Mouse (Mus musculus) heart, postnatal 4 days (tissue): ENCODE results near the gene Gpr156. TPM values are rescaled to one million over a fixed set of nuclear protein-coding genes. Genes with fewer than 3 reads are reported as not detected.

Experiments used
- DNase-seq: peaks from one replicate; pipeline ENCODE4 v3.0.0; 2021
- total RNA-seq, 2 experiments: library from RNA; stranded (reverse); gene quantifications; 2 replicates each; pipeline ENCODE4 v1.2.3; 2021

The Gpr156 gene
- under 1 TPM; 0.45 to 0.47 TPM for total RNA-seq

DNA sequence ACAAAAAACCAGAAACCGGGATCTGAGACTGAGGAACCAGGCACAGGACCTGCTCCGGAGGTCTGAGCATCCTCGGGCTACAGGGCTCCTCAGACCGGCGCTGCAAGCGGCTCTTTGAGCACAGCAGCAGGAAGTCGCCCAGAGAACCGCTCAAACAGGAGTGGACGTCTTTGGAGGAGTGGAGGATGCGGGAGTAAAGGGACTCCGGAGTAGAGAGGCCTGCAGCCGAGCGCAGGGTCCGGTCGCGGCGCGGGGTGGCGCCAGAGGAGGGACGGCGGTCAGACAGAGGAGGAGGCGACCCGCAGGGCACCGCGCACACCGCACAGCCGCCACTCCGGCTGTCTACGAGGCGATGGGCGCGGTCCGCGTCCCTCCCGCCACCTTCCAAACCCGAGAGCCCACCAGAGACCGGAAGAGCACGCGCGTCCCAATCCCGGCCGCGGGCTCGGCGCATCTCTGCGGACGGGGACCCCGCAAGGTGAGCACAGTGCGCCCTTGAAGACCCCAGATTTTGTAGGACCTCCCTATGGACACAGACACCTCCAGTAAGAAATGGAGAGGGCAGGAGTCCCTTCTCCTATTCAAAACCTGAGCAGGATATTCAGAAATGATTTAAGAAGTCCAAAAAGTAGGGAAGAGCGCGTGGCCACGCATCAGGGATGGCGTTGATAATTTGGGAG lies at the start of gene Gpr156:
Gene Gpr156, plus strand, starts transcription at position 359 of the 680 bp plus-strand sequence.
- peak; percentile 57 for DNase-seq

DNA sequence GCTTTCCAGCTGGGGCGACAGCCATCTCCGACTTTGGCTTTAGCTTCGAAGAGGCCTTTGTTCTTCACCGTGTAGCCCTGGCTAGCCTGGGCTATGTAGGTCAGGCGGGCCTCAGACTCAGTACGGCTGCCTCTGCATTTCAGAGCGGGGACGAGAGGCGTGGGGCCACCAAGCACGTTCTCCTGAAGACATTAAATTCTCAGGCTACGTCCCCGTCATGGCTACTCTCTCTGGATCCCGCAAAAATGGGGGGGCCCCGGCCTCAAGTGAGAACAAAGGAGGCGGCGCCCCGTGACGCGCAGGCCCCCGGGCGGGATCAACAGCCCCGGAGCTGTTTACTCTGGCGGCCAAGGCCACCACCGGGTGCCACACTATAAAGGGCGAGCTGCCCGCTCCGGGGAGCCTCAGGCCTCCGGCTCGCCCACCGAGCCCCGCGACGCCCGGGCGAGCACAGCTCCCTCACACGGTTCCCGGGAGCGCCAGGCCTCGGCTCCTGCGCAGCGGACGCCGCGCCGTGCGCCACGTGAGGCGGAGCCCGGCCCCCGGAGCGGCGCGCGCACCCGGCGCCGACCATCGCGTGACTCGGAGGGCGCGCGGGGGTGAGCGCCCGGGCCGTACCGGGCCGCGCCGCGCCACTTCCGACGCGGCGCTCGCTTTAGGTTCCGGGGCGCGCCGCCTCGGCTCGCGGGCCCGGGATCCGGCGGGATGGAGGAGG lies 48.3 kb upstream of the Gpr156 start, which contains the start of gene Lrrc58:
Gene Lrrc58, plus strand, starts transcription at position 599 of the 715 bp plus-strand sequence.
- peak; percentile 86 for DNase-seq

DNA sequence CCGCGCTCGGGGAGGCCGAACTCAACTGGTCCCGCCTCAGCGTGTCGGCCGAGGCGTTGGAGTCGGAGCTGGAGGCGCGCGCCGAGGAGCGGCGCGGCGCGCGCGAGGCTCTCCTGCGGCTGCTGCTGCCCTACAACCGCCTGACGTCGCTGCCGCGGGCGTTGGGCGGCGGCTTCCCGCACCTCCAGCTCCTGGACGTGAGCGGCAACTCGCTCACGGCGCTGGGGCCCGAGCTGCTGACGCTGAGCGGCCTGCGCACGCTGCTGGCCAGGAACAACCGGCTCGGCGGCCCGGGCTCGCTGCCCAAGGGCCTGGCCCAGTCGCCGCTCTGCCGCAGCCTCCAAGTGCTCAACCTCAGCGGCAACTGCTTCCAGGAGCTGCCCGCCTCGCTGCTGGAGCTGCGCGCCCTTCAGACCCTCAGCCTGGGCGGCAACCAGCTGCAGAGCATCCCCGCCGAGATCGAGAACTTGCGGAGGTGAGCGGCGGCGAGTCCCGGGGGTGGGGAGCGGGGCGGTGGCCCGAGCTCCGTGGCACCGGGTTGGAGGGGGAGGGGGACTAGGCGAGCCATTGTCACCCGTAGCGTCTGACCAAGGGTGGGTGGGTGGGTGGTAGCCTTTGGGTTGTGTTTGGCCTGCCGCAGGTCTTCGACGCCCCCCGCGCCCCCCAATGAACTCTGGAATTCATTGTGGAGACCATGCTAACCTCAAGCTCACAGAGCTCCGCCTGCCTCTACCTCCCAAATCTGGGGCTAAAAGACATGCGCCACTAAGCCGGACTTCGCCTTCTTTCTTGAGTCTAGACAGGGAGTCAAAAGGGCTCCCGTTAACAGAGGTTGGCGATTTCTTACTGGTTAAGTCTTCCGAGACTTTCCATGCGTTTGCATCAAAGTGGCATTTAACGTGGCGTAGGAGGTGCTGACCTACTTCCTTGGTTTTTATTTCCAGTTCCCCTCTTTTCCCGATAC lies 47.5 kb upstream of the Gpr156 start:
- peak; percentile 67 for DNase-seq

GRCm38 (mm10) chr16:37869470-37870231 lies 46.6 kb upstream of the Gpr156 start:
- no peak for DNase-seq

GRCm38 (mm10) chr16:37871112-37871715 lies 45.1 kb upstream of the Gpr156 start:
- DNase-seq, result peak; percentile 37

DNA sequence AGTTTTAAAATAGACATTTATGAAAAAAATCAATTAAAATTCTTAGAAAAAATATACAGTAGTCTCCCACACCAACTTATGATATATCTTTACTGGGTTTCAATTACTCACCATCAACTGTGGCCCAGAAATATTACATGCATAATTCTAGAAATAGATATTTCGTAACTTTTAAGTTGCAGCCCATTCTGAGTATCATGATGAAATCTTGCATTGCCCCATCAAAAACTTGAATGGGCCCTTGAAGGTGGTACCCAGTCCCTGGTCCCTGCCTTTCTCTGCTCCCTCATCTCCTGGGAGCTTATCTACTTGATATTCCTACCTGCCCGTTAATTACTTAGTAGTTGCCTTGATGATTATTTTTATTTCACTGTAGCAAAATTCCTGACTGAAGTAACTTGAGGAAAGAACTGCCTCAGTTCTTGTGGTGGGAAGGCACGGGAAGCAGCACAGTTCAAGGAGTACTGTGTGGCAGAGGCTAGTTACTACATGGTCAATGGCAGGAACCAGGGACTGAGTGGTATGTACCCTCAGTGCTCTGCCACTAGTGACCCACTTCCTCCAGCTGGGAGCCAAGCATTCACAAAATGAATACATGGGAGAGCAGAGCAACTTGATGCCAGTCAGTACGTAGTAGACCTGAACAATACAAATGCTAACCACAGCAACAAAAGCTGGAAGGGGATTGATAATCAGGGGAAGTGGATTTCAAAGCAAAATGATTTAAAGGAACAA lies 41.6 kb upstream of the Gpr156 start:
- no peak for DNase-seq

DNA sequence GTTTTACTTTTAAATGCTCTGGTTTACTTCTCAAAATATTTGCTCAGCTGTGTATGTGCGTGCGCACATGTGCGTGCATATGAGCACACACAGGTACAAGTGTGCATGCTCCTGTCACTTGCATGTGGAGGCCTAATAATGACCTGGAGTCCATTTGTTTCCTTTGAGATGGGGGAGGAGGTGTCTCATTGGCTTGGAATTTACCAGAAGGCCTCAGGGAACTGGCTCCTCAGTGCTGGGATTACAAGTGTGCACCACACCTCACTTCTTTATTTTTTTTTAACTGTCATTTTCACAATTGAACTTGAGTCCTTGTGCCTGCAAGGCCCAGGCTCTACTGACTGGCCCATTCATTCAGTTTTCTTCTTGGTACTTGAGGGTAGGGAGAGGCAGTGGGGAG lies 38.9 kb upstream of the Gpr156 start:
- no peak for DNase-seq

DNA sequence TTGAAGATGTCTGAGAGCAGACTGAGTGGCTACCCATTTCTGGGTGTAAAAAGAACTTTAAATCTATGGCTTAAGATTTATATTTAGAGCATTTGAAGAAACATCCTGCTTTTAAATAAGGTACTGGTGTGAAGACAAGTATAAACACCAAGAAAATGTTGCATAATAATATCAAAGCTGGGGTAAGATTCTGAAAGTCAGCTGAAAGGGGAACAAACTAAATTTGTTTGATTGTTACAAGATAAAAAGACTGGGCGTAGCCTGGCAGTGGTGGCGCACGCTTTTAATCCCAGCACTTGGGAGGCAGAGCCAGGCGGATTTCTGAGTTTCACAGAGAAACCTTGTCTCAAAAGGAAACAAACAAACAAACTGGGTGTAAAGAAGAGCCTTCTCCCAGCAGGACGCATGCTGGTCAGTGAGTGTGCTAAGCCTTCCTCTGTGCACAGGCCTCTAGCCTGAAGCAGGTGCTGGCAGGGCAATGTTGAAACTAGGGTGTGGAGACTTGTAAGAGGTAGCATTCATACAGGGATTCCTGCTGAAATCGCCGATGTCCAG lies 37.3 kb upstream of the Gpr156 start:
- DNase-seq, result no peak

GRCm38 (mm10) chr16:37879750-37880419 lies 36.4 kb upstream of the Gpr156 start:
- no peak for DNase-seq

DNA sequence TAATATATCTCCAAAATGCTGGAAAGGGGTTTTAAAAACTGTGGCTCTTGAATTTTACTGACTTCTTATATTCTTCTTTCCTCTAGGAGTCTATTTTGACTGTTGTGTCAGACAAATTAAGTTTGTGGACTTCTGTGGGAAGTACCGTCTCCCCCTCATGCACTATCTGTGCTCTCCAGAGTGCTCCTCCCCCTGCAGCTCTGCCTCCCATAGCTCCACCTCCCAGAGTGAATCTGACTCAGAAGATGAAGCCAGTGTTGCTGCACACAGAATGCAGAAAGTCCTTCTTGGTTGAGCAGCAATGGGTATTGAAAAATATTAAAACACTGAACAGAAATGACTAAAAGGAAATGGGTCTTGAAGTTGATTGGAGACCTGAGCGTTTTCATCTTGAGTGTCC lies 35.1 kb upstream of the Gpr156 start:
- DNase-seq, result no peak

- no peak for DNase-seq
These were observed 27.3 kb upstream of the Gpr156 start for GRCm38 (mm10) chr16:37888986-37889385.

DNA sequence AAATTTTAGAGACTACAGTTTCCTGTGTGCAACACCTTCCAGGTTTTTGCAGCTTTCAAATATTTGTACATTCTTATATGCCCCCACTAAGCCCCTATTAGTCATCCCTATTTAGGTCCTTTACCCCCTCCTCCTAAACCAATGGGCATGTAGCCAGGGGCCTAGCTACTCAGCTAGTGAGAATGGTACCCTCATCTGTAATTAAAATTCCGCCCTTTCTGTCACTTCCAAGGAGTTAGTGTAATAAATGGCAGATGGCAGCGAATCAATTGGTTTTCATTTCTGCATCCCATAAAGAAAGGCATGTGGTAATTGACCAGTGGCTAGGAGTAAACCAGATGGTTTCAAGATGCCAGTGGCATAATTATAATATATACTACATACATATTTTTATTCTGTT lies 23.6 kb upstream of the Gpr156 start:
- DNase-seq, result no peak

DNA sequence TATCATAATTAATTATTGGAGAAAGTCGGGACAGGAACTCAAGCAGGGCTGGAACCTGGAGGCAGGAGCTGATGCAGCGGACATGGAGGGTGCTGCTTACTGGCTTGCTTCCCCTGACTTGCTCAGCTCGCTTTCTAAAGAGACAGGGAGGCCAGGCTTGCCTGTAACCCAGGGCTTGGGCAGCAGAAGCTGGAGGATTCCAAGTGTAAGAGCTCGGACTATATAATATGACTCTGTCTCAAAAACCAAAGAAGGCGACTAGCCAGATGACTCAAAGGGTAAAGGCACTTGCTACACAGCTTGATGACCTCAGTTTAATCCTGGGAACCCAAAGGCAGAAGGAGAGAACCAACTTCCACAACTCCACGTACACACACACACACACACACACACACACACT lies 22.9 kb upstream of the Gpr156 start:
- no peak for DNase-seq

DNA sequence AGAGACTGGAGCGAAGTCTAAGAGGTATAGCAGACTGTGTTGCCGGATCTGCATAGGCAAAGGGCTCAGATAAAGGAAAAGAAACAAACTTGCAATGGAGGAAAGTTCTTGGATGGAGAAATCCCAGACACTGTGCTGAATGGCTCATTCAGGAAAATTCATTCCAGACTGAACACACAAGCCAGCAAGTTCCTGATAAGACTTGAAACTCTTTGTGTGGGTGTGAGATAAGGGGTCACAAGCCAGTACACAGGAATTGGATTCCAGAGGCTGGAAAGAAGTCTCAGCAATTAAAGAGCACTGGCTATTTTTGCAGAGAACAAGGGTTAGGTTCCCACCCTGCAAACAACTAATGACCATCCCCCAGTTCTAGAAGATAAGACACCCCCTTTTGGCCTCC lies 22.4 kb upstream of the Gpr156 start:
- peak; percentile 17 for DNase-seq

DNA sequence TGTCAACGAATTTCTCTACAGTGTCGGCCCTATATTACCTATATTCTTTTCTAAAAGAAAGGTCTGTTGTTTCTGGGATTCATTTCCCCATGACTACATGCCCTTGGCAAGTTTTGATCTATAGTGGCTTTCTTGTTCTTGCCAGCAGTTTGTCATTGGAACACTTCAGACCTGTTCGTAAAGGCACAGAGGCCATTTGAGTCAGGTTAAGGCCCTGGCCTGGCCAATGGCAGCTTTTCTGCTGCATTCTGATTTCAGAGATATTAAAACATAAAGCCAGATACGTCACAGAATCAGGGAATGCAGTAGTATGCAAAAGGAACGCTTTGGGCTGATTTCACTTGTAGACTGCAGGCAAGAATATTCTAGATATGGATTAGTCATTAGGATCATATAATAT lies 17.5 kb upstream of the Gpr156 start:
- no peak for DNase-seq

DNA sequence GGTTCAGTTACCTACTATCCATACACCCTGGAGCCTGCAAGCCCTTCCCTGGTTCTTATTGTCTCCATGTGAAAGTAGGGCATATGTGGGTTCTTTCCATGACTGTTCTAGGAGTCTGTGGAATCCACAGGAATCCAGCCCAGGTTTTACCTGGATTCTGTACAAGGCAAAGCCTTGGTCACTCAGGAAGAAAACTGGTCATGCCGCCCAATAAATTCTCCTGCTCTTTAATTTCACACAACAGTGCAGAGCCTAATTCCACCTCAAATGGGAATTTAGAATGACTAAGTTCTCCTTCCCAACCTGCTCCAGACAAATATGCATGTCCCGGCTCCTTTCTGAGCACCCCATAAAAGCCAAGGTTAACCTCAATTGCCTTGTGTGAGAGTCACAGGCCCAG lies 16.9 kb upstream of the Gpr156 start:
- DNase-seq, result no peak

- no peak for DNase-seq
These were observed 15.0 kb upstream of the Gpr156 start for GRCm38 (mm10) chr16:37901318-37901717.

DNA sequence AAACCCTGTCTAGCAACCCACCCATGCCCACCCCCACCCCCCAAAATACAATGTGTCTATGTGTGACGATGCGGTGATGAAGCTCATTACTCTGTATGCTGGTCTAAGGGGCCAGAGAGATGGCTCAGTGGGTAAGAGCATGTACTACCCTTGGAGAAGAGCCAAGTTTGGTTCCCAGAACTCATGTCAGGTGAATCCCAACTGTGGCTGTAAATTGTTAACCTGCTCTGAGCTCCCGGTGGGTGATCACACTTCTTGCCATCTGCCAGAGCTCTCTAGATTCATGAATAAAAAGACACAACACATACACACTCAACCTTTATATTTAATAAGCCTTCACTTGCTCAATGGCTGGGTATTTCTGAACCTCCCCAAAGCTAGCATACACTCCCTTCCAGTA lies 9.8 kb upstream of the Gpr156 start:
- DNase-seq, result no peak

DNA sequence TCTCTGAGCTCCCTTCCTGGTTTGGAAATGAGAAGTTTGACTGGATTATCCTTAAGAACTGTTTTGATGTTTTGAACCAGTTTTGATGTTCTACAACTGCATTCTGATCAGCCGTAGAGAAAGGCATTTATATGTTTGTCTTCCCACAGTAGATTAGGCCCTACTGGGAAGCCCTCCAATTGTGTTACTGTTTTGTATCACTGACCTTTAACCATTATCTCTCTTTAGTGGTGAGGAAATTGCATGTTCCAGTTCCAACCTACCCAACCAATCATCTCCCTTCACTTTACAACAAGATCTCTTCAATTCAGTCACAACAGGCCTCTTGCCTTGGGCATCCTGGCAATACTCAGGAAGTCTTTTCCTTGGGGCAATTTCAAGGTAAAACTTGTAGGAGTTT lies 5.2 kb upstream of the Gpr156 start:
- no peak for DNase-seq

- DNase-seq, result no peak
These were observed 514 bp downstream of the Gpr156 start for GRCm38 (mm10) chr16:37916818-37917201.
